Mouse (Mus musculus) forebrain, embryonic 15.5 days (tissue): ENCODE measurements around the gene Litaf. TPM values are rescaled to one million over a fixed set of nuclear protein-coding genes. Genes with fewer than 3 reads are reported as not detected.
A peak's percentile ranks its signal among the peaks of the same experiment; 100 is the strongest.
"Not testable (repeated sequence)": the region's sequence is repeated elsewhere in the genome, so short reads cannot be mapped to it uniquely, and the experiment has no call there.

ENCODE experiments used
- ATAC-seq: fragments of 200-750 bp; cut with Nextera tagmentation; replicated peaks from 2 replicates; pipeline ENCODE4 v1.8.0; 2017; ENCODE audit warnings: mild to moderate bottlenecking, moderate TSS enrichment, moderate library complexity
- H3K27ac ChIP-seq: fragments of 300-500 bp; sonication (generic); replicated peaks from 2 replicates; pipeline ENCODE4 v1.5.1; 2015; ENCODE audit warnings: mild to moderate bottlenecking, inconsistent platforms
- H3K27me3 ChIP-seq: fragments of 300-500 bp; sonication (generic); 2 replicates; pipeline ENCODE4 v1.6.1; 2015; ENCODE audit warnings: inconsistent platforms
- H3K36me3 ChIP-seq: fragments of 300-500 bp; sonication (generic); 2 replicates; pipeline ENCODE4 v1.6.1; 2015; ENCODE audit warnings: mild to moderate bottlenecking, inconsistent platforms
- H3K4me1 ChIP-seq: fragments of 300-500 bp; sonication (generic); 2 replicates; pipeline ENCODE4 v1.6.1; 2015; ENCODE audit warnings: inconsistent platforms
- H3K4me2 ChIP-seq: fragments of 300-500 bp; sonication (generic); replicated peaks from 2 replicates; pipeline ENCODE4 v1.6.1; 2015; ENCODE audit warnings: mild to moderate bottlenecking, inconsistent platforms
- H3K4me3 ChIP-seq: fragments of 300-500 bp; sonication (generic); 2 replicates; pipeline ENCODE4 v1.5.1; 2015; ENCODE audit warnings: mild to moderate bottlenecking, inconsistent platforms
- H3K9ac ChIP-seq: fragments of 300-500 bp; sonication (generic); replicated peaks from 2 replicates; pipeline ENCODE4 v1.6.1; 2015; ENCODE audit warnings: mild to moderate bottlenecking, inconsistent platforms
- H3K9me3 ChIP-seq: fragments of 300-500 bp; sonication (generic); 2 replicates; pipeline ENCODE4 v1.6.1; 2016; ENCODE audit warnings: inconsistent platforms
- WGBS: fragments of 180-500 bp; shearing (Covaris S2); methylation state at CpG from one replicate; pipeline ENCODE4 v1.1.7; 2015; ENCODE audit warnings: mixed read lengths; 5-methylcytosine and 5-hydroxymethylcytosine counted together
- polyA plus RNA-seq: library from polyadenylated mRNA; unstranded; fragments of >200 nt; fragmentation: Nextera tagmentation; extraction: Ambion mirVana; gene quantifications from 2 replicates; pipeline ENCODE4 v1.2.1, GENCODE M21; 2015

Gene Litaf
- polyA plus RNA-seq, 1 experiment from 2014 or later, result 48.5 TPM

DNA sequence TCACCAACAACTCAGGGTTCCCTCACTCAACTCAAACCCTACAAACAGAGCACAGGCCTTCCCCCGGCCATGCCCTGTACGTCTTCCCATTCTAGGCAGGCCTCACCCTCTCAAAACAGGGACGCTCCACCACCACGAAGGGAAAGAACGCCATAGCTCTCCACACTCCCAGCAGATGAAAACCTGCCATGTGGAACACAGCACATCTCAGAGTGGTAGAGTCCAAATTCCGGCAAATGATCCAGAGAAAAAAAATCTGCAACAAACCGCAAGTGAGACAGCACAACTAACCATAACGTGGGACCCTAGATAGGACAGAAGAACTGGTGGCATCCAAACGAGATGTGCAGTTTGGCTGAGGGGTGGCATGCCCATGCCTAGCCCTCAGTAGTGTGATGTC lies 88.1 kb downstream of the Litaf start:
- H3K4me2 ChIP-seq, result no peak overlapping the region
- no peaks in the 10 kb centered on the region for H3K9me3 ChIP-seq
- no peak for ATAC-seq
- no peak overlapping the region for H3K27ac ChIP-seq
- H3K36me3 ChIP-seq, result no peaks in the 10 kb centered on the region
- no peaks in the 10 kb centered on the region for H3K4me1 ChIP-seq
- no peak overlapping the region for H3K4me3 ChIP-seq
- H3K27me3 ChIP-seq, result no peaks in the 10 kb centered on the region
- no peak overlapping the region for H3K9ac ChIP-seq
- 93% methylated on average over 9 of the region's 9 CpGs for WGBS

DNA sequence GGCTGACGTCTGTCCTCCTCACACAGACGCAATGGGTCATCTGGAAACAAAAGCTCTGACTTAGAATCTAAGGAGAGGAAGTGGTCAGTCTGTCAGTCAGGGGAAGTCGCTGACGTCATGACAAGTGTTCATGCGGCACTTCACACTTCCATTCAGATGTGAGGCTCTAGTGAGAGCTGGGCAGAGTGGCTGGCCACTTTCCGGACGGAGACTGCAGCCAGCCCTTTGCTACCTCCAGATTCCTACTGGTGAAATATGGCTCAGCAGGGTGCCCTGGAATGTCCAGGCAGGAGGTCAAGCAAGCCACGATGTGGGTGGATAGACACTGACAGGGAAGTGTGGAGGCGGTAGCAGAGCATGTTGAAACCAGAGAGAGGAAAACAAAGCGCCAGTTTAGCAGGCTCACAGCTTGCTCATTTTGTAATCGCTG lies 89.7 kb downstream of the Litaf start:
- H3K4me1 ChIP-seq, result no peaks in the 10 kb centered on the region
- WGBS, result 80% methylated on average over 11 of the region's 11 CpGs
- H3K27ac ChIP-seq, result no peak overlapping the region
- H3K9me3 ChIP-seq, result no peaks in the 10 kb centered on the region
- no peaks in the 10 kb centered on the region for H3K27me3 ChIP-seq
- no peak overlapping the region for H3K9ac ChIP-seq
- no peak for ATAC-seq
- H3K4me2 ChIP-seq, result no peak overlapping the region
- H3K4me3 ChIP-seq, result no peak overlapping the region
- H3K36me3 ChIP-seq, result no peaks in the 10 kb centered on the region

DNA sequence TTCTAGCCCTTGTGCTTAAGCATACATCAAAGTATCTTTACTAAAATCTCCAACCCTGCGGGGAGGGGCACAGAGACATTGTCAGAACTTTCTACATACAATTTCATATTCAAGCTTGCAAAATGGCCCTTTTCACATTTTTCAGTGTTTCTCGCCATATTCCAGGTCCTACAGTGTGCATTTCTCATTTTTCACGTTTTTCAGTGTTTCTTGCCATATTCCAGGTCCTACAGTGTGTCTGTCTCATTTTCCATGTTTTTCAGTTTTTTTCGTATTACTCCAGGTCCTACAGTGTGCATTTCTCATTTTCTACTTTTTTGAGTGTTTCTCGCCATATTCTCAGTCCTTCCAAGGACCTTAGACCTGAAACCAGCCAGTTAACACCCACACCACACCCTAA lies 91.0 kb downstream of the Litaf start:
- Histone ChIP-seq H3K4me2 (no peak overlapping the region), H3K9me3 (no peaks in the 10 kb centered on the region), H3K36me3 (no peaks in the 10 kb centered on the region), H3K4me1 (no peaks in the 10 kb centered on the region), H3K9ac (no peak overlapping the region), H3K27ac (no peak overlapping the region), H3K27me3 (no peaks in the 10 kb centered on the region), H3K4me3 (no peak overlapping the region)
- WGBS, result 69% methylated on average over 5 of the region's 5 CpGs
- no peak for ATAC-seq

DNA sequence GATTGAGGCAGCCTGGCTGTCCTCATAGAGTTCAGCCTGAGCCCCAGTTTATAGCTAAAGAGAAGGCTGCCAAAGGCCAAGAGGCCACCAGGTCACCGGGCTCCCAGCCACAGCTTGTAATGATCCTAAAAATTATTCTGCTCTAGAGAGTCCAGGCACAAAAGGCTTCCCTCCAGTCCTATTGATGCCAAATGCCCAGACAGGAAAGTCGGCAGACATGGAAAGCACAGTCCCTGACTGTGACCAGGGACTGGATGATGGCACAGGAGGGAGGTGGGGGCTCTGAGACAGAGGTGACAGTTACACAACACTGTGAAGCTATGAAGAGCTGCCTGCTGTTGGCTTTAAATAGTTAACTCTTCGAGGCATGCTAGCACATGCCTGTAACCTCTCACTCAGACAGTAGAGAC lies 91.9 kb downstream of the Litaf start:
- H3K9ac ChIP-seq, result no peak overlapping the region
- H3K4me2 ChIP-seq, result no peak overlapping the region
- no peaks in the 10 kb centered on the region for H3K36me3 ChIP-seq
- ATAC-seq, result no peak
- H3K4me1 ChIP-seq, result no peaks in the 10 kb centered on the region
- H3K27ac ChIP-seq, result no peak overlapping the region
- WGBS, result 41% methylated on average over 3 of the region's 3 CpGs
- no peak overlapping the region for H3K4me3 ChIP-seq
- no peaks in the 10 kb centered on the region for H3K27me3 ChIP-seq
- H3K9me3 ChIP-seq, result no peaks in the 10 kb centered on the region

DNA sequence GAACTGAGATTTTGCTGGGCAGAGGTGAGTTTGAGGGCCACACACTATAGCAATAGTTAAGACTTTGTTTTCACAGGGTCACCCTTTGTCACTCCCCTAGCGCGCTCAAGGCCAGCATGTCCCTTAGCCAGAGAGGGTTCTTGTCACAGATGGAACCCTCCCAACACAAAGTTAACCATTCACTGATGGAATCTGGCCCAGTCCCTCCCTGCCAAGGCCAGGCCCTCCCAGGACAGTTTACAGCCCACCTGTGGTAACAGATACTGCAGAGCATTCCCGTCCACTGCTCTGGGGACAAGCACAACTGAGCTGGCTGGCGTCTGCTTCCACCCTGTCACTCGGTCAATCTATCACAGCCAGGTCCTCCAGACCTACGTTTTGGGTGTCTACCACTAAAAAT lies 93.7 kb downstream of the Litaf start:
- Histone ChIP-seq H3K27me3 (no peaks in the 10 kb centered on the region), H3K4me1 (no peaks in the 10 kb centered on the region), H3K4me3 (no peak overlapping the region), H3K27ac (no peak overlapping the region), H3K4me2 (no peak overlapping the region), H3K9me3 (no peaks in the 10 kb centered on the region), H3K36me3 (no peaks in the 10 kb centered on the region), H3K9ac (no peak overlapping the region)
- ATAC-seq, result no peak
- WGBS, result 89% methylated on average over 6 of the region's 6 CpGs

DNA sequence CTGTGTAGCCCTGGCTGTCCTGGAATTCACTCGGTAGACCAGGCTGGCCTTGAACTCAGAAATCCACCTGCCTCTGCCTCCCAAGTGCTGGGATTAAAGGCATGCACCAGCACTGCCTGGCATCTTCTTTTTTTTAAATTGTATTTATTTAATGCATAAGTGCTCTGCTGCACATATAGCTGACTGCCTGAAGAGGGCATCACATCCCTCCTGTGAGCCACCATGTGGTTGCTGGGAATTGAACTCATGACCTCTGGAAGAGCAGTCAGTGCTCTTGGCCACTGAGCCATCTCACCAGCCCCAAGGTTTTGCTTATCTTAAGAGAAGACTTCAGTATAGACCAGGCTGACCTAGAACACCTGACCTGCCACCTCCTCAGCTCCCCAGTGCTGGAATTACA lies 96.0 kb downstream of the Litaf start:
- H3K4me2 ChIP-seq, H3K4me3 ChIP-seq, H3K27ac ChIP-seq, H3K9ac ChIP-seq, H3K27me3 ChIP-seq, H3K9me3 ChIP-seq, H3K36me3 ChIP-seq, ATAC-seq, H3K4me1 ChIP-seq: not testable (repeated sequence)
- WGBS, result 94% methylated on average over 1 of the region's 1 CpGs

DNA sequence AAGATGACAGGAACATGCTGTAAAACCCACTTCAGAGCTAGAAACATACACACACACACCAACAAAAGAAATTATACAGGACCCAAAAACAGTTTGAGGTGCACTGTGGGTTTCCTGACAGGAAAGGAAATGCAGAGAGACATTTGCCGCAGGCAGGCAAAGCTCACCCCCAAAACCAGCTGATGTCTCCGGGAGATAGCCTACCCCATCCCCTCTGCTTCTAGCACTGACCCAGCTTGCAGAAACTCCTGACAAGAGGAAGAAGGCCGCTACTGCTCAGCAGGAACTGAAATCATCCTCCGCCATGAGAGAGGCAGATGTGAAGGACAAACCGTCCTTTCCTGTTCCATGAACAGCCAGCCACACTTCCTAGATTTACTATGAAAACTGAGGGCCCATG lies 96.6 kb downstream of the Litaf start:
- WGBS, result 82% methylated on average over 5 of the region's 5 CpGs
- H3K27me3 ChIP-seq, result no peaks in the 10 kb centered on the region

DNA sequence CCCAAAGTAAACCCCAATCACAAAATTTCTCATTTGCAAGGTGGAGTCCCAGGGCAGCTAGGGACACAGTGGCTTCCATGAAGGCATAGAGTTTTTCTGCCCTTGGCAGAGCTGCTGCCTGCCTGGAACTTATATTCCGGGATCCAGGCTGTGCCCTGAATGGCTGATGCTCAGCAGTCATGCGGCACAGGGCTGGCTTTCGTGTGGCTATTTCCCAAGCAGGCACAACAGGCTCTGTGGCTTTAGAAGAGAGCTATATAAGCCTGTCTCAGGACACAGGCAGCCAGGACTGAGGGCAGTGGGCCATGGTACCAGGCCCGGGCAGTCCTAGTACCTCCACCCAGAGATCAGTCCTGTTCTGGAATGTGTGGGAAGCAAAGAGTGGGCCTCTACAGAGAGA lies 97.7 kb downstream of the Litaf start:
- ATAC-seq, result no peak
- WGBS, result 83% methylated on average over 4 of the region's 4 CpGs
- Histone ChIP-seq H3K4me1 (no peaks in the 10 kb centered on the region), H3K27me3 (no peaks in the 10 kb centered on the region), H3K4me2 (no peak overlapping the region), H3K27ac (no peak overlapping the region), H3K9me3 (no peaks in the 10 kb centered on the region), H3K4me3 (no peak overlapping the region), H3K9ac (no peak overlapping the region), H3K36me3 (no peaks in the 10 kb centered on the region)

More for the DNA sequence above, 96.6 kb downstream of the Litaf start:
- Histone ChIP-seq H3K36me3 (no peaks in the 10 kb centered on the region), H3K4me3 (no peak overlapping the region), H3K4me2 (no peak overlapping the region), H3K9me3 (no peaks in the 10 kb centered on the region), H3K9ac (no peak overlapping the region), H3K27ac (no peak overlapping the region), H3K4me1 (no peaks in the 10 kb centered on the region)
- no peak for ATAC-seq

DNA sequence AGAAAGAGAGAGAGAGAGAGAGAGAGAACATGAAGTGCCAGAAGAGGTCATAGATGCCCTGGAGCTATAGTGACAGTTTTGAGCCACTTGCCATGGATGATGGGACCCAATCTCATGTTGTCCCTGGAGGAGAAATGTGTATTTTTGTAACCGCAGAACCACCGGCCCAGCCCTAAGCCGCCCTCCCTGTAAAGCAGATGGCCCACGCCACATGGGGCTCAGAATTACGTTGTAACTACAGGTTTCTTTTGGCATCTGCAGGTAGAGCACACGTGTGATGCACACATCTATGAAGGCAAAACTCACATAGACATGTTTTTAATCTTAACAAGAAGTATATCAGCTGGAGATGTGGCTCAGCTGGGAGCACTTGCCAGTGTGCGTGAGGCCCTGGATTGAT lies 98.2 kb downstream of the Litaf start:
- no peak overlapping the region for H3K9ac ChIP-seq
- H3K4me1 ChIP-seq, result no peaks in the 10 kb centered on the region
- no peaks in the 10 kb centered on the region for H3K27me3 ChIP-seq
- no peak overlapping the region for H3K27ac ChIP-seq
- no peak overlapping the region for H3K4me3 ChIP-seq
- H3K36me3 ChIP-seq, result no peaks in the 10 kb centered on the region
- WGBS, result 93% methylated on average over 7 of the region's 7 CpGs
- no peak for ATAC-seq
- H3K4me2 ChIP-seq, result no peak overlapping the region
- no peaks in the 10 kb centered on the region for H3K9me3 ChIP-seq

DNA sequence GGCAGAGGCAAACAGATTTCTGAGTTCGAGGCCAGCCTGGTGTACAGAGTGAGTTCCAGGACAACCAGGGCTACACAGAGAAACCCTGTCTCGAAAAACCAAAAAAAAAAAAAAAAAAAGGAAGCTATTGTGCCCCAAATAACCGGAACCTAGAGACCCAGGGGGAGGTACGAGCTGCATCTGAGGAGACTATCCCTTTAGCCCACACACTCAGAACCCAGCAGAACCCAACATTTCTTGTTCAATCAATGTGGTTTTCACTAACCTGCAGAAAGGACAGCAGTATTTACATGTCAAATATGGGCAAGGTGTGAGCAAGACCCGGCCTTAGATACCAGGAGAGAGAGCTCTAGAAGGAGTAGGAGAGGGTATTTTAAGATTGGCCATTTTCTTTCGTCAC lies 98.9 kb downstream of the Litaf start:
- H3K4me3 ChIP-seq, result no peak overlapping the region
- no peaks in the 10 kb centered on the region for H3K27me3 ChIP-seq
- no peak overlapping the region for H3K4me2 ChIP-seq
- H3K27ac ChIP-seq, result no peak overlapping the region
- no peaks in the 10 kb centered on the region for H3K4me1 ChIP-seq
- ATAC-seq, result no peak
- H3K9me3 ChIP-seq, result no peaks in the 10 kb centered on the region
- no peak overlapping the region for H3K9ac ChIP-seq
- 84% methylated on average over 6 of the region's 6 CpGs for WGBS
- no peaks in the 10 kb centered on the region for H3K36me3 ChIP-seq

DNA sequence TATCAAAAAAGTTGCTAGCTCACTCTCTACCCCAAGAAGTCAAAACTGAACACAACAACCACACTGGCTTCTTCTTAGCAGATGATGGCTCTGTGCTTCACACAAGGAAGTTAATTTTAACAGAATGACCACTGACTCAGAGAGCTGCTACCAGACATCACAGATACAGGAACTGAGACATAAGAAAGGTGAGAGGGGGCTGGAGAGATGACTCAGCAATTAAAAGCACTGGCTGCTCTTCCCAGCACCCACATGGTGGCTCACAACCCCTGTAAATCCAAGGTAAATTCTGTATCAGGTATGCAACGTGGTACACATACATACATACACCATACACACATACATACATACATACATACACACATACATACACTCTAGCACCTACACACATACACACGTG lies 100.9 kb downstream of the Litaf start:
- Histone ChIP-seq H3K27me3 (no peaks in the 10 kb centered on the region), H3K36me3 (no peaks in the 10 kb centered on the region), H3K4me3 (no peak overlapping the region), H3K9me3 (no peaks in the 10 kb centered on the region), H3K27ac (no peak overlapping the region), H3K4me1 (no peaks in the 10 kb centered on the region), H3K4me2 (no peak overlapping the region), H3K9ac (no peak overlapping the region)
- WGBS, result 93% methylated on average over 2 of the region's 2 CpGs
- no peak for ATAC-seq

DNA sequence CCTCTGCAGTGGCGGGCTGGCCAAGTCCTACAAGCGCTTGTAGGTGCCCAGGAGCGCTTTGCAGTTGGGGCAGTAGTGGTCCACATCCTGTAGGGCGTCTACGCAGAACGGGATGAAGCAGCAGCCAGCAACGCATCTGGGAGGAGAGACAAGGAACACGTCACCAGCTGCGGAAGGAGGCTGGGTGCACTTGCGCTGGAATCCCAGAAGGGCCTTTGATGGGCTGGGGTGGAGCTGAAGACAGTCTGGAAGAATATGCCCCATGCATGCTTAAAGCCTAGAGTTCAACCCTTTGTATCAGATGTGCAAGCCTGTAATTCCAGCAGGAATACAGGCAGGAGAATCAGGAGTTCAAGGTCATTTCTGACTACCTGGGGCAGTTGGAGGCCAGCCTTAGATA lies 105.0 kb downstream of the Litaf start:
- WGBS, result 97% methylated on average over 10 of the region's 10 CpGs

DNA sequence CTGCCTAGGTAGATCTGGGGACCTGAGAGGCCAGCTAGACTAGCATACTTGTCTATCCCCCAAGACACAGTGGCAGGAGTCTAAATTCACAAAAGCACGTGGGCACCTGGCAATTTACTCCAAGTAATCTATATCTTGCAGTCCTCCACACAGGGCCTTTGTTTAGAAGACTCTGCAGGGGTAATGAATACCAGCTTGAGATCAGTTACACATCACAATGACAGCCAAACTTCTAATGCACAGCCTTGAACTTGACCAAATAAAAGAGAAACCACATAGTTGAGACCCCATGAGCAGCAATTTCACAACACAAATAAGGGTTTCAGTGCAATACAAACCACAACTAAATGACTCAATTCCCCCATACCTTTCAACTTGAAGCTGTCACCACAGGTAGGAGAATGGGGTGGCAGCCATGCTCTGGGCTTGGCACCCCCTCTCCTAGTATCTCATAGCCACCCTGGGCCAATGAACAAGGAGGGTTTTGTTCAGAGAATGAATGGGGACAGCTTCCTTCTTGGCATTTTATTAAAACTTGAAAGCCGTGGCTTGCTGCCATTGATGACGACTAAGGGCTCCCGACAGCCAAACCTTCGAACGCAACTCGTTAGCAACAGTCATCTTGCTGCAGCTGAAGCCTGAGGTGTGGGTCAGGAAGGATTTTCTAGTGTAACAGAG lies 107.1 kb downstream of the Litaf start:
- Histone ChIP-seq H3K9ac (no peak overlapping the region), H3K4me3 (no peak overlapping the region), H3K4me2 (no peak overlapping the region), H3K27ac (peak overlapping the region; percentile 75), H3K36me3 (no peaks in the 10 kb centered on the region), H3K27me3 (no peaks in the 10 kb centered on the region), H3K9me3 (no peaks in the 10 kb centered on the region), H3K4me1 (peaks cover 33% of the 10 kb centered on the region)
- WGBS, result 8% methylated on average over 7 of the region's 7 CpGs
- peak; percentile 79 for ATAC-seq

More for the DNA sequence above, 105.0 kb downstream of the Litaf start:
- no peak overlapping the region for H3K4me3 ChIP-seq
- ATAC-seq, result no peak
- H3K27ac ChIP-seq, result no peak overlapping the region
- H3K9ac ChIP-seq, result no peak overlapping the region
- no peaks in the 10 kb centered on the region for H3K36me3 ChIP-seq
- no peaks in the 10 kb centered on the region for H3K9me3 ChIP-seq
- peaks cover 33% of the 10 kb centered on the region for H3K4me1 ChIP-seq
- H3K27me3 ChIP-seq, result no peaks in the 10 kb centered on the region
- H3K4me2 ChIP-seq, result no peak overlapping the region
